In the genomic region with DNA sequence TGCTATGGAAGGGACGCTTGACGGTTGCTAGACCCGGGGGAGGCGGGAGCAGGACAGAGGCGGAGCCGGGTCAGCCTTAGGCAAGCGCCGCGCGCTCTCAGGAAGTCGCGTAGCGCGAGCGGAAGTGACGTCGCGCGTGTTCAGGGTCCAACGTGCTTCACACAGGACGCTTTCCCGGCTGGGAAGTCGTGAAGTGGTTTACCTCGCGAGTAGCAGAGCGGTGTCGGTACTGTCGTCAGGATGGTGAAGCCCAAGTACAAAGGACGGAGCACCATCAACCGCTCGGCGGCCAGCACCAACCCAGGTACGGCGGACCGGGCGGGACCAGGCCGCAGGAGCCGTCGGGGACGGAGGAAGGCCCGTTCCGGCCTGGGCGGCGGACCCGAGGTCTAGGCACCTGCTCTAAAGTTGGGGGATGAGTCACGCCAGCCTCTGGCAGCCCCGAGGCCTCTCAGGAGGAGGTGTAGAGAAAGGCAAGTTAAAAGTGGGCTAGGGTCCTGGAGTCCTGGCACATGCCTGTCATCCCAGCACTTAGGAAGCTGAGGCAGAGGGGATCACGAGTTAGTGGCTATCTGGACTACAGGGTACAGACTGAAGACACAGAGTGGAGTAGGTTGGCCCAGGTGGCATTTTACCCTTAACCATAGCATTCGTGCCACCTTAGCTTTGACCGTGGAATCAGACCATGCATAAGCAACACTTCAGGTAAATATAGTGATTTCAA, we compare ENCODE assay signal across 8 mouse cellular contexts. TPM values are rescaled to one million over a fixed set of nuclear protein-coding genes. Genes with fewer than 3 reads are reported as not detected.
DNase-seq lines count a peak whose midpoint lies in the region; ATAC-seq and TF ChIP-seq lines count a peak whose summit lies in the region.

No protein-coding gene starts in this region.

- peak overlapping the region; percentile 67 for H3K9ac ChIP-seq in kidney, embryonic 15.5 days

- WGBS in heart, embryonic 10.5 days: under 1% methylated on average over 50 of the region's 50 CpGs
- WGBS in kidney, embryonic 15.5 days: 1% methylated on average over 50 of the region's 50 CpGs

- ATAC-seq in kidney, embryonic 15.5 days (replicated peaks; ENCODE audit: low FRiP score): peak; percentile 98
- peak; percentile 99 for ATAC-seq in monocyte, adult 5-6 weeks (replicated peaks; ENCODE audit: insufficient number of reproducible peaks, low FRiP score, low TSS enrichment, poor library complexity, severe bottlenecking)

- H3K27me3 ChIP-seq in heart, embryonic 10.5 days (ENCODE audit: insufficient read depth, poor library complexity, severe bottlenecking): peaks cover 15% of the 10 kb centered on the region
- 0 out of 2 replicates have a peak, but pooled peaks cover 5% of the 10 kb centered on the region for H3K27me3 ChIP-seq in kidney, embryonic 15.5 days

- TF ChIP-seq POLR2A in bone marrow macrophage, adult 2 months (IDR thresholded peaks at IDR 0.05; ENCODE audit: borderline replicate concordance, low read depth, low read length): no peak
- peak; percentile 97 for TF ChIP-seq POLR2A in embryonic fibroblast, embryonic 13.5 days (IDR thresholded peaks at IDR 0.05; ENCODE audit: low read depth, low read length)

- peak overlapping the region; percentile 70 for H3K4me2 ChIP-seq in kidney, embryonic 15.5 days

- peak; percentile 95 for DNase-seq in A20 (ENCODE audit: low read depth, low spot score)
- peak; percentile 98 for DNase-seq in heart, embryonic 10.5 days (ENCODE audit: low spot score)
- DNase-seq in liver: peak; percentile 89
- peak; percentile 87 to 94 for DNase-seq in spleen, postnatal 4 days (ENCODE audit: low spot score in 2 of 2)

- TF ChIP-seq CTCF in bone marrow macrophage, adult 2 months (IDR thresholded peaks at IDR 0.05; ENCODE audit: low read depth, low read length): no peak
- TF ChIP-seq CTCF in embryonic fibroblast, embryonic 13.5 days (IDR thresholded peaks at IDR 0.05; ENCODE audit: borderline replicate concordance, insufficient read depth, low read length): no peak

- peaks cover 14% of the 10 kb centered on the region for H3K36me3 ChIP-seq in heart, embryonic 10.5 days
- peaks cover 14% of the 10 kb centered on the region for H3K36me3 ChIP-seq in kidney, embryonic 15.5 days

- H3K4me3 ChIP-seq in bone marrow macrophage, adult 2 months (ENCODE audit: insufficient read depth, low read length): peak overlapping the region; percentile 83
- H3K4me3 ChIP-seq in embryonic fibroblast, embryonic 13.5 days (ENCODE audit: insufficient read depth, low read length): peak overlapping the region; percentile 98
- H3K4me3 ChIP-seq in heart, embryonic 10.5 days: peak overlapping the region; percentile 100
- peak overlapping the region; percentile 61 for H3K4me3 ChIP-seq in kidney, embryonic 15.5 days (replicated peaks)

- H3K9me3 ChIP-seq in heart, embryonic 10.5 days: no peaks in the 10 kb centered on the region
- H3K9me3 ChIP-seq in kidney, embryonic 15.5 days (replicated peaks): no peaks in the 10 kb centered on the region

- peaks cover 4% of the 10 kb centered on the region; the same call in 1 of the 2 replicates for H3K4me1 ChIP-seq in bone marrow macrophage, adult 2 months (ENCODE audit: control insufficient read depth, insufficient read depth, low read length)
- H3K4me1 ChIP-seq in embryonic fibroblast, embryonic 13.5 days (ENCODE audit: control insufficient read depth, insufficient read depth, low read length): no peaks in the 10 kb centered on the region
- peaks cover 11% of the 10 kb centered on the region; the same call in 1 of the 2 replicates for H3K4me1 ChIP-seq in heart, embryonic 10.5 days
- H3K4me1 ChIP-seq in kidney, embryonic 15.5 days: peaks cover 17% of the 10 kb centered on the region

- 0 out of 2 replicates have a peak overlapping the region, but pooled peaks have one; percentile 20 for H3K27ac ChIP-seq in bone marrow macrophage, adult 2 months (ENCODE audit: insufficient read depth, low read depth, low read length)
- H3K27ac ChIP-seq in embryonic fibroblast, embryonic 13.5 days (ENCODE audit: insufficient read depth, low read length): no peak overlapping the region
- peak overlapping the region; percentile 91 for H3K27ac ChIP-seq in heart, embryonic 10.5 days
- H3K27ac ChIP-seq in kidney, embryonic 15.5 days: peak overlapping the region; percentile 14; the same call in 1 of the 2 replicates

RNA-seq across cellular contexts. Expression of gene Gnl2, which starts 13.7 kb away (rescaled TPM):
- polyA plus RNA-seq in bone marrow macrophage, adult 2 months (2012; ENCODE audit: insufficient read depth, insufficient read length, missing spikeins): 38.2 and 49.0 TPM in 2 replicates
- polyA plus RNA-seq in embryonic fibroblast, embryonic 13.5 days (2011; ENCODE audit: insufficient read length, low read depth, missing spikeins): 65.7 and 71.8 TPM in 2 replicates
- polyA plus RNA-seq in heart, embryonic 10.5 days (2016; fragmentation: Nextera tagmentation; extraction: Ambion mirVana): 71.8 and 86.2 TPM in 2 replicates
- 83.7 and 91.0 TPM in 2 replicates for polyA plus RNA-seq in kidney, embryonic 15.5 days (2015; fragmentation: Nextera tagmentation; extraction: Ambion mirVana)
- 115 to 144 TPM (median 122 TPM) in 3 replicates for total RNA-seq in monocyte, adult 5-6 weeks (2017)

RNA-seq across cellular contexts. Expression of gene Dnali1, which starts 35.5 kb away (rescaled TPM):
- polyA plus RNA-seq in bone marrow macrophage, adult 2 months (2012; ENCODE audit: insufficient read depth, insufficient read length, missing spikeins): 0.37 TPM in 1 of 2 replicates, not detected in the other
- not detected in 2 replicates for polyA plus RNA-seq in embryonic fibroblast, embryonic 13.5 days (2011; ENCODE audit: insufficient read length, low read depth, missing spikeins)
- 0.12 and 0.28 TPM in 2 replicates for polyA plus RNA-seq in heart, embryonic 10.5 days (2016; fragmentation: Nextera tagmentation; extraction: Ambion mirVana)
- polyA plus RNA-seq in kidney, embryonic 15.5 days (2015; fragmentation: Nextera tagmentation; extraction: Ambion mirVana): not detected in 2 replicates
- 0.43 TPM in 1 of 3 replicates, not detected in the others for total RNA-seq in monocyte, adult 5-6 weeks (2017)

RNA-seq across cellular contexts. Expression of gene Snip1, which starts 36.4 kb away (rescaled TPM):
- polyA plus RNA-seq in bone marrow macrophage, adult 2 months (2012; ENCODE audit: insufficient read depth, insufficient read length, missing spikeins): 18.0 and 18.5 TPM in 2 replicates
- 15.5 and 16.8 TPM in 2 replicates for polyA plus RNA-seq in embryonic fibroblast, embryonic 13.5 days (2011; ENCODE audit: insufficient read length, low read depth, missing spikeins)
- polyA plus RNA-seq in heart, embryonic 10.5 days (2016; fragmentation: Nextera tagmentation; extraction: Ambion mirVana): 22.0 and 25.6 TPM in 2 replicates
- 29.0 and 31.0 TPM in 2 replicates for polyA plus RNA-seq in kidney, embryonic 15.5 days (2015; fragmentation: Nextera tagmentation; extraction: Ambion mirVana)
- total RNA-seq in monocyte, adult 5-6 weeks (2017): 26.6 to 40.5 TPM (median 35.0 TPM) in 3 replicates

RNA-seq across cellular contexts. Expression of gene Rspo1, which starts 43.8 kb away (rescaled TPM):
- polyA plus RNA-seq in bone marrow macrophage, adult 2 months (2012; ENCODE audit: insufficient read depth, insufficient read length, missing spikeins): not detected in 2 replicates
- 0.45 and 0.84 TPM in 2 replicates for polyA plus RNA-seq in embryonic fibroblast, embryonic 13.5 days (2011; ENCODE audit: insufficient read length, low read depth, missing spikeins)
- 6.2 and 12.9 TPM in 2 replicates for polyA plus RNA-seq in heart, embryonic 10.5 days (2016; fragmentation: Nextera tagmentation; extraction: Ambion mirVana)
- 30.9 and 32.4 TPM in 2 replicates for polyA plus RNA-seq in kidney, embryonic 15.5 days (2015; fragmentation: Nextera tagmentation; extraction: Ambion mirVana)
- not detected in 3 replicates for total RNA-seq in monocyte, adult 5-6 weeks (2017)

RNA-seq across cellular contexts. Expression of gene Meaf6, which starts 54.9 kb away (rescaled TPM):
- polyA plus RNA-seq in bone marrow macrophage, adult 2 months (2012; ENCODE audit: insufficient read depth, insufficient read length, missing spikeins): 32.4 and 36.6 TPM in 2 replicates
- 21.8 and 35.7 TPM in 2 replicates for polyA plus RNA-seq in embryonic fibroblast, embryonic 13.5 days (2011; ENCODE audit: insufficient read length, low read depth, missing spikeins)
- polyA plus RNA-seq in heart, embryonic 10.5 days (2016; fragmentation: Nextera tagmentation; extraction: Ambion mirVana): 43.6 and 55.6 TPM in 2 replicates
- 64.1 and 67.8 TPM in 2 replicates for polyA plus RNA-seq in kidney, embryonic 15.5 days (2015; fragmentation: Nextera tagmentation; extraction: Ambion mirVana)
- 17.3 to 37.0 TPM (median 34.6 TPM) in 3 replicates for total RNA-seq in monocyte, adult 5-6 weeks (2017)
